Mouse (Mus musculus) kidney, embryonic 14.5 days (tissue): ENCODE results near the gene Ttyh1. TPM values are rescaled to one million over a fixed set of nuclear protein-coding genes. Genes with fewer than 3 reads are reported as not detected.
A peak's percentile ranks its signal among the peaks of the same experiment; 100 is the strongest.

ENCODE experiments used
- ATAC-seq: fragments of 200-750 bp; cut with Nextera tagmentation; 2 replicates; pipeline ENCODE4 v1.8.0; 2017; ENCODE audit warnings: moderate number of reproducible peaks, mild to moderate bottlenecking, moderate TSS enrichment, moderate library complexity; ENCODE audit not compliant: low FRiP score, low TSS enrichment
- H3K27ac ChIP-seq: fragments of 300-500 bp; sonication (generic); 2 replicates; pipeline ENCODE4 v1.5.1; 2014; ENCODE audit warnings: low read depth, mild to moderate bottlenecking, low read length, moderate library complexity, mixed read lengths
- H3K27me3 ChIP-seq: fragments of 300-500 bp; sonication (generic); 2 replicates; pipeline ENCODE4 v1.6.1; 2014; ENCODE audit warnings: mild to moderate bottlenecking, low read length; ENCODE audit not compliant: control insufficient read depth, insufficient read depth
- H3K36me3 ChIP-seq: fragments of 300-500 bp; sonication (generic); 2 replicates; pipeline ENCODE4 v1.6.1; 2014; ENCODE audit warnings: low read length, mixed read lengths; ENCODE audit not compliant: control insufficient read depth, insufficient read depth
- H3K4me1 ChIP-seq: fragments of 300-500 bp; sonication (generic); 2 replicates; pipeline ENCODE4 v1.6.1; 2014; ENCODE audit warnings: low read length, mixed read lengths; ENCODE audit not compliant: control insufficient read depth, insufficient read depth
- H3K4me2 ChIP-seq: fragments of 300-500 bp; sonication (generic); replicated peaks from 2 replicates; pipeline ENCODE4 v1.6.1; 2014; ENCODE audit warnings: low read depth, mild to moderate bottlenecking, low read length
- H3K4me3 ChIP-seq: fragments of 300-500 bp; sonication (generic); 2 replicates; pipeline ENCODE4 v1.5.1; 2014; ENCODE audit warnings: mild to moderate bottlenecking, low read length
- H3K9ac ChIP-seq: fragments of 300-500 bp; sonication (generic); 2 replicates; pipeline ENCODE4 v1.6.1; 2014; ENCODE audit warnings: low read depth, mild to moderate bottlenecking, low read length, moderate library complexity
- H3K9me3 ChIP-seq: fragments of 300-500 bp; sonication (generic); 2 replicates; pipeline ENCODE4 v1.6.1; 2016; ENCODE audit warnings: low read length; ENCODE audit not compliant: control insufficient read depth
- WGBS: fragments of 180-500 bp; shearing (Covaris S2); extraction: QIAGEN DNeasy Blood & Tissue Kit; methylation state at CpG from one replicate; pipeline ENCODE4 v1.1.7; 2014; 5-methylcytosine and 5-hydroxymethylcytosine counted together
- polyA plus RNA-seq: library from polyadenylated mRNA; unstranded; fragments of >200 nt; fragmentation: Nextera tagmentation; extraction: Ambion mirVana; gene quantifications from 2 replicates; pipeline ENCODE4 v1.2.1, GENCODE M21; 2014

The Ttyh1 gene
- polyA plus RNA-seq, 1 experiment from 2014 or later = 1.5 TPM

DNA sequence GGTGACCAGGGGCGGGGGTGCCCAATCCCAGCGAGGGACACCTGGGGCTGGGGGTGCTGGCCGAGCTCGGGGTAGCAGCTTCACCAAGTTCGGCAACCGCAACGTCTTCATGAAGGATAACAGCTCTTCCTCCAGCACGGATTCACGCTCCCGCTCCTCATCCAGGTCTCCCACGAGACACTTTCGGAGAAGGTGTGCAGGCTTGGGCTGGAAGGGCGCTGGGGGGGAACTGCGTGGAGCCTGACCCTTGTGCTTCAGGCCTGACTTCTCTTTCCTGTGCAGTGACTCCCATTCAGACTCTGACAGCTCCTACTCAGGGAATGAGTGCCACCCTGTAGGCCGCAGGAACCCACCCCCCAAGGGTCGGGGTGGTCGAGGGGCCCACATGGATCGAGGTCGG, 24.3 kb downstream of the Ttyh1 start:
- no peaks in the 10 kb centered on the region for H3K9me3 ChIP-seq
- H3K4me2 ChIP-seq = no peak overlapping the region
- no peak overlapping the region for H3K4me3 ChIP-seq
- no peaks in the 10 kb centered on the region for H3K27me3 ChIP-seq
- no peak for ATAC-seq
- peaks cover 95% of the 10 kb centered on the region for H3K36me3 ChIP-seq
- 97% methylated on average over 19 of the region's 19 CpGs for WGBS
- peaks cover 9% of the 10 kb centered on the region for H3K4me1 ChIP-seq
- H3K9ac ChIP-seq = no peak overlapping the region
- no peak overlapping the region for H3K27ac ChIP-seq

DNA sequence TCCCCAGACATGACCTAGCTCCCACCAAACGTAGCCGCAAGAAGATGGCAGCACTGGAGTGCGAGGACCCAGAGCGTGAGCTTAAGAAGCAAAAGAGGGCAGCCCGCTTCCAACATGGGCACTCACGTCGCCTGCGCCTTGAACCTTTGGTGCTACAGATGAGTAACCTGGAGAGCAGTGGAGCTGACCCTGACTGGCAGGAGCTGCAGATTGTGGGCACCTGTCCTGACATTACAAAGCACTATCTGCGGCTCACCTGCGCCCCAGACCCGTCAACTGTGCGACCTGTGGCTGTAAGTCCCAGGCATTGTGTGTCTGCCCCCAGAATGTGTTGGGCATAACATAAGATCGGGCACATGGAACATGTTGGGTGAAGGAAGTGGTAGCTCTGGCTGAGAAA, 24.8 kb downstream of the Ttyh1 start:
- Histone ChIP-seq H3K9me3 (no peaks in the 10 kb centered on the region), H3K4me2 (no peak overlapping the region), H3K36me3 (peaks cover 89% of the 10 kb centered on the region), H3K9ac (no peak overlapping the region), H3K4me3 (no peak overlapping the region), H3K27me3 (no peaks in the 10 kb centered on the region), H3K27ac (no peak overlapping the region), H3K4me1 (peaks cover 13% of the 10 kb centered on the region)
- WGBS = 97% methylated on average over 13 of the region's 13 CpGs
- no peak for ATAC-seq

DNA sequence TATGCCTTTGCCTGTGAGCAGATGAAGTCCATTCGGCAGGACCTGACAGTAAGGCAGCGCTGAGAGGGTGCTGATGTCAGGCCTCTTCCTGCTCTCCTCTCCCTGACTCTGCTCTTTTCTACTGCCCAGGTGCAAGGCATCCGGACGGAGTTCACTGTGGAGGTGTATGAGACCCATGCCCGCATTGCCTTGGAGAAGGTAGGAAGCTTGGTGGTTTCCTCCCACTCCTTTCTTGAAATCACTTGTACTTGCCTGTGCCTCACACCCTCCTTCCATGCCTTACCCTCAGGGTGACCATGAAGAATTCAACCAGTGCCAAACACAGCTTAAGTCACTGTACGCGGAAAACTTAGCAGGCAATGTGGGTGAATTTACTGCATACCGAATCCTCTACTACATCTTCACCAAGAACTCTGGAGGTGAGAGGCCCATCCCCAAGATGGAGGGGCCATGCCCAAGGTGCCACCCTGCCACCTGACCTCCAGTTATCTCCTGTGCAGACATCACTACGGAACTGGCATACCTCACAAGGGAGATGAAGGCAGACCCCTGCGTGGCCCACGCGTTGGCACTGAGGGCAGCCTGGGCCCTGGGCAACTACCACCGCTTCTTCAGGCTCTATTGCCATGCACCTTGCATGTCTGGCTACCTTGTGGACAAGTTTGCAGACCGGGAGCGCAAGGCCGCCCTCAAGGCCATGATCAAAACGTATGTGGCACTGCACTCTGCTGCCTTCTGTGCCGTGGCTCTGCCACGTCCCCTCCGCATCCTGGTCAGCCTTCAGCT, 25.8 kb downstream of the Ttyh1 start:
- Histone ChIP-seq H3K27ac (no peak overlapping the region), H3K4me2 (no peak overlapping the region), H3K4me3 (no peak overlapping the region), H3K9ac (no peak overlapping the region), H3K4me1 (peaks cover 13% of the 10 kb centered on the region), H3K36me3 (peaks cover 80% of the 10 kb centered on the region), H3K9me3 (no peaks in the 10 kb centered on the region), H3K27me3 (no peaks in the 10 kb centered on the region)
- 95% methylated on average over 20 of the region's 20 CpGs for WGBS
- ATAC-seq = no peak

DNA sequence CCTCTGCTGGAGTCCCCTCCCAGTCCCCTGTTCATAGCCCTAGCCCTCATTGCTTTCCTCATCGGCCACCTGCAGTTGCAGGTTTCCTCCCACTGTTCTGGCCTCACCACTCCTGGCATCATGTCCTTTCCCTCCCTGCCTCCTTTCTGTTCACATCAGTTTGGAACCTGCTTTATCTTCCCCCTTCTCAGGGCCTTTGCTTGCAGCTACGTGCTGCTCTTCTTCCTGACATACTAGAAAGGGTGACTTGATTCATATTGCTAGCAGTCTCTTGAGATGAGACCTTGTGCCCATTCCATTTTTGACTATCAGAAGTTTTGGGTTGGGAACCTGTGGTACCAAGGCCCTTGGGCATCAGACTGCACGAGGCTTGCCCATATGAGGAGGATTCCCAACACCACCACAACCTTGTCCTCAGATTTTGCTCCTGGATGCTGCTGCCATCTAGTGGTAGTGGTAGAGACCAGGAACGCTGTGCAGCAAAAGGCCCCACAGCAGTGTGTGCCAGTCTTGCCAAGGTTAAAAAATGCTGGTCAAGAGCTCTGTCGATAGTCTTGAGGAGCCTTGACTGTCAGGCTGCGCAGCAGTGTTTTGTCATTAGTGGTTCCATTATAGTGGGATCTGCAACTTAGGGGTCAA, 26.5 kb downstream of the Ttyh1 start:
- WGBS = 74% methylated on average over 6 of the region's 6 CpGs
- no peak for ATAC-seq
- H3K4me2 ChIP-seq = no peak overlapping the region
- no peak overlapping the region for H3K4me3 ChIP-seq
- no peak overlapping the region for H3K27ac ChIP-seq
- H3K9me3 ChIP-seq = no peaks in the 10 kb centered on the region
- no peaks in the 10 kb centered on the region; the same call in 1 of the 2 replicates for H3K27me3 ChIP-seq
- H3K9ac ChIP-seq = no peak overlapping the region
- H3K4me1 ChIP-seq = peaks cover 13% of the 10 kb centered on the region
- peaks cover 73% of the 10 kb centered on the region for H3K36me3 ChIP-seq

DNA sequence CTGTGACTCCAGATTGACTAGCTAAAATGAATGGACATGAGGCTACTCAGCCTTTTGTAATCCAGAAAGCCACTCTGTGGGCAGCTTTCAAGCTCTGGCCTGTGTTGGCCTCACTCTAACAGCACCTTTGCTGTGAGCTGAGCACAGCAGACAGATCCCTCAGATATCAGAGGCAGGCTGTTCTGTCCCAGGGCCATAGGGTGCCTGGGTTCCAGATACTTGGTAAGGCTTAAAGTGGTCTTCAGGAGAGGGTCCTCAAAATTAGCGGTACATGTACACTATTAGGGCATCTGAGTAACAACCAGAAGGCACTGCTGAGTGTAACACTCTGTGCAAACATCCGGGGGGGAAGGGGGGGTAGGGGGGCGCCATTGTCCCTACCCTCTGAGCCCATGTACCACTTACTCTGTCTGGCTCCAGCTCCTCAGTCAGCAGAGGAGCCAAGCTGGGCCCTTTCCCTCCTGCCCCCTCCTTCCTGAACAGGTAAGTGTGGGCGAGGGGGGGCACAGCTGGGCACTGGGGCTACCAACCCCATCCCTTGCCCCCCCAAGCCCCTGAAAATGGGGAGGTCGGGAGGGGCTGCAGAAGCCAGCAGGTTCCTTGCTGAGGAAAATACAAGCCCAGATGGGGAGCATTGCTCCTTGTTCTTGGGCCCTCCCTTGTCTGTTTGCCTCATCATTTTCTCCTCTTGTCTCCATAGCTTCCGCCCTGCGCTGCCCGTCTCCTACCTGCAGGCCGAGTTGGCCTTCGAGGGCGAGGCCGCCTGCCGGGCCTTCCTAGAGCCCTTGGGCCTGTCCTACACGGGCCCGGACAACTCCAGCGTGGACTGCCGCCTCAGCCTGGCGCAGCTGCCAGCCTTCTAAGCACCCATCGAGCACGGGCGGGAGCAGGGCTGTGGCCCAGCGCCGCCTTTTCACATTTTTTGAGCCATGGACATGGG, 27.3 kb downstream of the Ttyh1 start:
- Histone ChIP-seq H3K36me3 (peaks cover 65% of the 10 kb centered on the region), H3K27me3 (peaks cover 7% of the 10 kb centered on the region), H3K9ac (no peak overlapping the region), H3K4me1 (peaks cover 13% of the 10 kb centered on the region), H3K4me3 (no peak overlapping the region), H3K4me2 (no peak overlapping the region), H3K27ac (no peak overlapping the region), H3K9me3 (no peaks in the 10 kb centered on the region)
- ATAC-seq = no peak
- WGBS = 95% methylated on average over 22 of the region's 23 CpGs

DNA sequence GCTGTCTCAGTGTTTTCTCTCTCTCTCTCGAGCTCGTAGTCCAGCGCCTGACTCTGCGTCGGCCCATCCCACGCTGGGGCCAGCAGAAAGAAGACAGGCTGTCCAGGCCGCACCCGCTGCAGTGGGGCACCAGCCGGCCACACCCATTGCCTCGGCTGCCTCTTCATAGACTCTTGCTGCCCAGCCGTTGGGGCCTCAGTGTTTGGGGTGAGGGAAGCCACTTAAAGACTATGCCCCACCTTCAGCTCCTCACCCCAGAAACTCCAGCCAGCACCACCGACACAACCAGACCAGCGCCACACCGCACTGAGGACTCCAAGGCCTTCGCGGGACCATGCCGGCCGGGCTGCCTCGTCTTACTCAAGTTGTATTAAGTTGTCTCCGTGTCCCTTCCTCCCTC, 28.2 kb downstream of the Ttyh1 start:
- Histone ChIP-seq H3K9ac (no peak overlapping the region), H3K27me3 (peaks cover 13% of the 10 kb centered on the region), H3K9me3 (no peaks in the 10 kb centered on the region), H3K4me3 (no peak overlapping the region), H3K36me3 (peaks cover 56% of the 10 kb centered on the region), H3K4me2 (no peak overlapping the region), H3K4me1 (peaks cover 13% of the 10 kb centered on the region), H3K27ac (no peak overlapping the region)
- no peak for ATAC-seq
- WGBS = 87% methylated on average over 20 of the region's 20 CpGs

DNA sequence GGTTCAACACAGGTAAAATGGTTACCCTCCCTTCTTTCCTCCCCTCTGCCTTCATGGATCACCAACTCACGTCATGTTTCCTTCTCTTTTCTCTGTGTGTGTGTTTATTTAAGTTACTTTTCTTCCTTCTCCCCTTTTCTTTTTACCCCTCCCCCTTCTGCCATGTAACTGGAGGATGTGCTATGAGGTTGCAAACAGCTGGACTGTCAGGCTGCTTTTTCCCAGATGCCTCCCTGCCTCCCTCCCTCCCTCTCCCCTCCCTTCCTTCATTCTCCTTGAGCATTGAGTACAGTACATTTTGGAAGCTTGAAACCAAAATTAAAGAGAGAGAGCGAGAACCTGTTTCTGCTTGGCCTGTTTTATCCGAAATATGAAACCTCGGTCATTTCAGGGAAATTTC, 28.6 kb downstream of the Ttyh1 start:
- H3K36me3 ChIP-seq = peaks cover 51% of the 10 kb centered on the region
- no peak overlapping the region for H3K4me3 ChIP-seq
- ATAC-seq = no peak
- H3K9ac ChIP-seq = 0 out of 2 replicates have a peak overlapping the region, but pooled peaks have one; percentile 63
- H3K4me1 ChIP-seq = peaks cover 13% of the 10 kb centered on the region
- H3K9me3 ChIP-seq = no peaks in the 10 kb centered on the region
- H3K4me2 ChIP-seq = no peak overlapping the region
- H3K27ac ChIP-seq = no peak overlapping the region
- H3K27me3 ChIP-seq = peaks cover 13% of the 10 kb centered on the region
- WGBS = 67% methylated on average over 4 of the region's 4 CpGs

DNA sequence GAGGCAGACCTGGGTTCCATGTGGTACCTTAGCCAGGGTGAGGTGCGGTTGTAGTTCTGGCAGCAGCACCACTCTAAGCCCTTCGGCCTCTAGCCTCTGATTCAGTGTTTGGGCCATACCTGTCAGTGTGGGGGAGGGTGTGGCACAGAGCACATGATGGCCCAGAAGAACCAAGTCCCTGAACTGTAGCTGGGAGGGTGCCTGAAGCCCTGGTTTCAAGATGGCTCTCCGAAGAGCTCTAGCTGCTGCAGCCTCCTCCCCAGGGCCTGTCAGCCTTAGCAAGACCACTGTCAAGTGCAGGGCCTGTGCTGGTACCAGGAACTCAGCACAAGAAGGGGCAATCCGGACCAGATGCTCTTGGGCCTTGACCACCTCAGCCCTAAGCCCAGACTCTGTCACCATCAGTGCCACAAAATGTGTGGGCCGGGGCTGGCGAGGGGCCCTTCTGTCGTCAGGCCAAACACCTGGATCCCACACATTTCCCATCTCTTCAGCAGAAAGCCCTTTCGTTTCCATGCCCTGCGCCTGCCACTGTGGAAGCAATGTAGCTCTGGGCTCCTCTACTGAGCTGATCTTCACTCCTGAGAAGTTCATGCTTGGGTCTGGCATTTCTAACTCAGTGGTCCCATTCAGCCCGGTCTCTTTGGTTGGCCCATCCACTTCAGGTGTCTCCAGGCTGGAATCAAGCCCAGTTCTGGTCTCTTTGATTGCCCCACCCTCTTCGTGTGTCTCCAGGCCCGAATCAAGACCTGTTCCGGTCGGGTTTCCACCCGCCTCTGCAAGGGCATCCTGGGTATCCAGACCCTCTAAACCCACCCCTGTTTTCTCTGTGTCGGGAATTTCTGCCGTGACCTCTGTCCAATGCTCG, 29.4 kb downstream of the Ttyh1 start:
- Histone ChIP-seq H3K9me3 (no peaks in the 10 kb centered on the region), H3K4me1 (peaks cover 13% of the 10 kb centered on the region), H3K4me3 (peak overlapping the region; percentile 70), H3K27ac (peak overlapping the region; percentile 75), H3K4me2 (peak overlapping the region; percentile 91), H3K27me3 (peaks cover 13% of the 10 kb centered on the region), H3K9ac (peak overlapping the region; percentile 63), H3K36me3 (peaks cover 44% of the 10 kb centered on the region)
- WGBS = 29% methylated on average over 18 of the region's 18 CpGs
- peak; percentile 4 for ATAC-seq
